Mouse (Mus musculus): ENCODE results near the gene Sox21. TPM values are rescaled to one million over a fixed set of nuclear protein-coding genes. Genes with fewer than 3 reads are reported as not detected.

Gene Sox21
- polyA plus RNA-seq, 1 experiment from 2014 or later: 6.8 TPM

GRCm38 (mm10) chr14:118237786-118238185 is 956 bp upstream of the Sox21 start:
- Histone ChIP-seq H3K4me2 (replicated peaks; ENCODE audit: low read depth) (peak overlapping the region; percentile 67), H3K4me1 (replicated peaks; ENCODE audit: control insufficient read depth, insufficient read depth) (no peaks in the 10 kb centered on the region; the same call in 1 of the 2 replicates), H3K36me3 (ENCODE audit: control insufficient read depth, insufficient read depth, low read length) (no peaks in the 10 kb centered on the region), H3K27me3 (ENCODE audit: control insufficient read depth, insufficient read depth, low read length) (no peaks in the 10 kb centered on the region; the same call in 1 of the 2 replicates), H3K27ac (replicated peaks) (no peak overlapping the region), H3K4me3 (ENCODE audit: low read depth, low read length) (peak overlapping the region; percentile 62), H3K9me3 (ENCODE audit: control insufficient read depth, low read length) (no peaks in the 10 kb centered on the region), H3K9ac (ENCODE audit: low read length) (no peak overlapping the region)
- WGBS: 13% methylated on average over 6 of the region's 6 CpGs
- no peak for TF ChIP-seq CTCF (IDR thresholded peaks at IDR 0.05; ENCODE audit: low read depth)
- no peak for TF ChIP-seq EP300 (optimal IDR thresholded peaks at IDR 0.05)
- DNase-seq (ENCODE audit: low spot score) (no peak), ATAC-seq (ENCODE audit: low FRiP score, low TSS enrichment) (no peak)

GRCm38 (mm10) chr14:118235973-118236885 is 601 bp downstream of the Sox21 start:
- ATAC-seq (ENCODE audit: low FRiP score, low TSS enrichment) (peak; percentile 88), DNase-seq (ENCODE audit: low spot score) (peak; percentile 87)
- Histone ChIP-seq H3K36me3 (ENCODE audit: control insufficient read depth, insufficient read depth, low read length) (no peaks in the 10 kb centered on the region), H3K27ac (replicated peaks) (peak overlapping the region; percentile 90), H3K9ac (ENCODE audit: low read length) (peak overlapping the region; percentile 69), H3K4me2 (replicated peaks; ENCODE audit: low read depth) (peak overlapping the region; percentile 67), H3K4me1 (replicated peaks; ENCODE audit: control insufficient read depth, insufficient read depth) (no peaks in the 10 kb centered on the region; the same call in 1 of the 2 replicates), H3K27me3 (ENCODE audit: control insufficient read depth, insufficient read depth, low read length) (no peaks in the 10 kb centered on the region; the same call in 1 of the 2 replicates), H3K9me3 (ENCODE audit: control insufficient read depth, low read length) (no peaks in the 10 kb centered on the region), H3K4me3 (ENCODE audit: low read depth, low read length) (peak overlapping the region; percentile 62)
- under 1% methylated on average over 71 of the region's 73 CpGs for WGBS
- TF ChIP-seq EP300 (optimal IDR thresholded peaks at IDR 0.05) (no peak), CTCF (IDR thresholded peaks at IDR 0.05; ENCODE audit: low read depth) (no peak)

- H3K4me3 ChIP-seq (ENCODE audit: low read depth, low read length): peak overlapping the region; percentile 62
- 1% methylated on average over 60 of the region's 62 CpGs for WGBS
- H3K9ac ChIP-seq (ENCODE audit: low read length): peak overlapping the region; percentile 69
- H3K4me2 ChIP-seq (replicated peaks; ENCODE audit: low read depth): peak overlapping the region; percentile 67
- ATAC-seq (ENCODE audit: low FRiP score, low TSS enrichment) (no peak), DNase-seq (ENCODE audit: low spot score) (peak; percentile 38)
- TF ChIP-seq CTCF (IDR thresholded peaks at IDR 0.05; ENCODE audit: low read depth) (no peak), EP300 (optimal IDR thresholded peaks at IDR 0.05) (no peak)
- H3K36me3 ChIP-seq (ENCODE audit: control insufficient read depth, insufficient read depth, low read length): no peaks in the 10 kb centered on the region
- H3K27me3 ChIP-seq (ENCODE audit: control insufficient read depth, insufficient read depth, low read length): no peaks in the 10 kb centered on the region; the same call in 1 of the 2 replicates
- H3K27ac ChIP-seq (replicated peaks): peak overlapping the region; percentile 90
- H3K9me3 ChIP-seq (ENCODE audit: control insufficient read depth, low read length): no peaks in the 10 kb centered on the region
- H3K4me1 ChIP-seq (replicated peaks; ENCODE audit: control insufficient read depth, insufficient read depth): no peaks in the 10 kb centered on the region; the same call in 1 of the 2 replicates
Measured at GRCm38 (mm10) chr14:118235361-118235972, 1.4 kb downstream of the Sox21 start.

- WGBS: under 1% methylated on average over 66 of the region's 84 CpGs
- Histone ChIP-seq H3K27ac (replicated peaks) (peak overlapping the region; percentile 90), H3K27me3 (ENCODE audit: control insufficient read depth, insufficient read depth, low read length) (no peaks in the 10 kb centered on the region; the same call in 1 of the 2 replicates), H3K9me3 (ENCODE audit: control insufficient read depth, low read length) (no peaks in the 10 kb centered on the region), H3K36me3 (ENCODE audit: control insufficient read depth, insufficient read depth, low read length) (no peaks in the 10 kb centered on the region), H3K4me1 (replicated peaks; ENCODE audit: control insufficient read depth, insufficient read depth) (no peaks in the 10 kb centered on the region; the same call in 1 of the 2 replicates), H3K4me3 (ENCODE audit: low read depth, low read length) (peak overlapping the region; percentile 62), H3K9ac (ENCODE audit: low read length) (peak overlapping the region; percentile 69), H3K4me2 (replicated peaks; ENCODE audit: low read depth) (peak overlapping the region; percentile 67)
- ATAC-seq (ENCODE audit: low FRiP score, low TSS enrichment) (no peak), DNase-seq (ENCODE audit: low spot score) (peak; percentile 49)
- TF ChIP-seq CTCF (IDR thresholded peaks at IDR 0.05; ENCODE audit: low read depth) (no peak), EP300 (optimal IDR thresholded peaks at IDR 0.05) (no peak)
Measured at GRCm38 (mm10) chr14:118234541-118235210, 2.2 kb downstream of the Sox21 start.

- WGBS: 5% methylated on average over 26 of the region's 26 CpGs
- Histone ChIP-seq H3K9ac (ENCODE audit: low read length) (peak overlapping the region; percentile 69), H3K4me2 (replicated peaks; ENCODE audit: low read depth) (peak overlapping the region; percentile 67), H3K36me3 (ENCODE audit: control insufficient read depth, insufficient read depth, low read length) (no peaks in the 10 kb centered on the region), H3K9me3 (ENCODE audit: control insufficient read depth, low read length) (no peaks in the 10 kb centered on the region), H3K27me3 (ENCODE audit: control insufficient read depth, insufficient read depth, low read length) (no peaks in the 10 kb centered on the region; the same call in 1 of the 2 replicates), H3K27ac (replicated peaks) (no peak overlapping the region; the same call in 1 of the 2 replicates), H3K4me3 (ENCODE audit: low read depth, low read length) (peak overlapping the region; percentile 62), H3K4me1 (replicated peaks; ENCODE audit: control insufficient read depth, insufficient read depth) (no peaks in the 10 kb centered on the region; the same call in 1 of the 2 replicates)
- ATAC-seq (ENCODE audit: low FRiP score, low TSS enrichment): no peak
- DNase-seq (ENCODE audit: low spot score): no peak
- TF ChIP-seq CTCF (IDR thresholded peaks at IDR 0.05; ENCODE audit: low read depth) (no peak), EP300 (optimal IDR thresholded peaks at IDR 0.05) (no peak)
Measured at GRCm38 (mm10) chr14:118233786-118234540, 2.9 kb downstream of the Sox21 start.
